Mouse (Mus musculus): ENCODE measurements around the gene Tspan32. TPM values are rescaled to one million over a fixed set of nuclear protein-coding genes. Genes with fewer than 3 reads are reported as not detected.

Tspan32 gene
- total RNA-seq (2023) = 179 TPM

DNA sequence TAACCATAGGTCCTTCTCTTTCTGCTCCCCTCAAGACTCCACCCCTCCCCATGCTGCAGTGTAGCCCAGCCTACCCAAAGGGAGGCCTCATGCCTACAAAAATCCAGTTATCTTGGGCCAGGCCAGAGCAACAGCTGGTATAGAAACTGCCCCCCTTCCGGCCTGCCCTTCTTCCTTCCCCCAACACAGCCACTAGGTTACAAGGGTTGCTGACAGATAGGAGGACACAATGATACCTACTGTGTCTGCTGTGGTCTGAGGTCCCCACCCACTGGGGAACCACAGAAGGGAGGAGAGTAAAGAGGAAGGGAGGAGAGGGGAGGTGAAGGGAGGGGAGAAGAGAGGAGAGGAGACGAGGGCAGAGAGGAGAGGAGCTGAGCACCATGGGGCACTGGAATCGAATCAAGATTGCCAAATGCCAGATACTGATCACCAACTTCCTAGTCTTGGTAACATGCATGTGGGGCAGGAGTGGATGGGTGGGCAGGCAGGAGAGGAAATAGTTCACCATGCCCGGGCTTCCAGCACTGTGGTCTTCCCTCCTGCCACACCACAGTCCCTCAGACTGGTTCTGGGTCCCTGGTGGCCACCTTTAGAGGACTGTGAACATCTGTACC lies at the start of gene Tspan32:
Gene Tspan32 (plus strand): TSS at position 320 of the 617 bp plus-strand sequence.

DNA sequence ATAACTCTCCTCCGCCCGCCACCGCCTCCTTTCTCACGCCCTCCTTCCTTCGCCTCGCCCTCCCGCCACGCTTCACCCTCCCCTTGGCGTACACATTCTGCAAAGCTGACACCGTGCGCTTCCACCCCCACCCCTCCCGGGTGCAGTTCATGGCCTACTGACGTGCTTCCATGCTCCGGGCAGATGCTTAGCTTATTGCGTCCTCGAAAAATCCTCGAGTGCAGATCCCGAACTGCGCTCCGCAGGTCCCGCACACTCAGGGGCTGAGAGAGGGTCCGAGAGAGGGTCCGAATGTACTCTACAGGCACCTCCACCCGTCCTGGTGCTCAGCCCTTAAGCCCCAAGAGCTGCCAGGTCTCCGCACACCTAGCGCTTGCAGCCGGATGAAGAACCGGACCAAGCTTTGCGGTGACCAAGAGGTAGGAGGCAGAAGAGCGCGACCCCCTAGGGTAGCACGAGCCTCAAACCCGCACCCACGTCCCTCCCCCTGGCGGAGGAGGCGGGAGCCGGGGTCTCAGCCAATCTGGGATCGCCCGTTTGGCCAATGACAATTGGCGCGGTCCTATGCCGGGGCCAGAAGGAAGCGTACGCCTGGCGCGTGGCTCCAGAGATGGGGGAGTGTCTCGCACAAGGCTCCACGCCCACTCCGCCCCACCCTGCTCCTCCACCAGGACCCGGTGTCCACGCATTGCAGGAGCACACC lies 35.9 kb upstream of the Tspan32 start, which contains the start of gene Ascl2:
Gene Ascl2 (minus strand): TSS at position 456 of the 703 bp plus-strand sequence.

DNA sequence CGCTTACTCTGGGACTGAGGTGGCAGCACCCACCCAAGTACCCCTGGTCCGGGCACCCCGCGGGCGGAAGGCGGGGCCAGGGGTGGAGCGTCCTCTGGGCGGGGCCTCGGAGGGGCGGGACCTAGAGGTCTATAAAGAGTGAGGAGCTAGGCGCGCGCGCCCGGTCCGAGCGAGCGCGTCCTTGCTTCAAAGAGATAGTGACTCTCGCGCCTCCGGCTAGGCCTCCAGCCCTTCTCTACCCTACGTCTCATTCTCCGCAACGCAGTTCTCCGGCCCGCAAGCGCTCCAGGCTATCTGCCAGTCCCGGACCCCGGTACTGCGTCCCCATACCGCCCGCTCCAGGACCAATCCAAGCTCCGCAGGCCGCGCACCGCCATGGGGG lies 47.8 kb downstream of the Tspan32 start, which contains the start of gene Cd81:
Gene Cd81 (plus strand): TSS at position 114 of the 382 bp plus-strand sequence.

DNA sequence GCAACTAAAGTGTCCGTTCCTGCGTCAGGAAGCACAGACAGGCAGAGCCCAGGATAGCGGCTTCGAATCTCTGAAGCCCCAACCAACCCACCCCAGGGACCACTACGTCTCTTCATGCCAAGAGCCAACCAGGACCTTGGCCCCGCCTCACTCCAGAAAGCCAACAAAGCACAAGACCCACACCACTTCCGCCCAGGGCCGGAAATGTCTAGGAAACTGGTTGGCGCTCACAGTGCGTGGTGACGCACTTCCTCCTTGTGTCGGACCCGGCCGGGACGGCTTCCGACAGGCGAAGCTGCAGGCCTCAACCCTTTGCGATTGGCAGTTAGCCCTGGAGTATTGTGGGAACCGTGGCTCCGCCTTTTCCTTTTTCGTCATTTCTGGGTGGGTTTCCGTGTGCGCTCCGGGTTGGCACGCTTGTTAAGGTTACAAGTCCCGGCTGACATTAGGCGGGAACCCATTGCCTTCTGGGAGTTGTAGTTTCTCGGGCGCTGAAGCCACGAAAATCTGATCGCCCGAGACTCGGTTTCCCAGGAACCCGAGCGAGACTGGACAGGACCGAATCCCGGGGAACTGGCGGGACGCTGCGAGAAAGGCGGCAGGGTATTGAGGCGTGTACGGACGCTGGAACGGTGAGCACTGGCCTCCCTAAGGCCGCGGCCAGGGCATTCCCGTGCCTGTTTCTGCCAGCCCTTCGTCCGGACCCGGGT lies 64.2 kb downstream of the Tspan32 start, which contains the start of gene Tssc4:
Gene Tssc4 (plus strand): TSS at position 368 of the 710 bp plus-strand sequence.

Other genes starting within 250 kb of the Tspan32 start
- not detected for gene Th, start 73.9 kb upstream of the Tspan32 start, total RNA-seq (2023)
- not detected for gene Ascl2, start 35.8 kb upstream of the Tspan32 start, total RNA-seq (2023)
- 42.0 TPM for gene Cd81, start 47.7 kb downstream of the Tspan32 start, total RNA-seq (2023)
- gene Tssc4, start 64.2 kb downstream of the Tspan32 start, total RNA-seq (2023) = 17.0 TPM
- gene Trpm5, start 89.6 kb downstream of the Tspan32 start, total RNA-seq (2023) = not detected
- gene Kcnq1, start 101.3 kb downstream of the Tspan32 start, total RNA-seq (2023) = not detected